Mouse (Mus musculus) cerebellum, adult 18-20 months (tissue): Measurements from ENCODE around the gene Shank2.

ENCODE experiments used
- DNase-seq, 2 experiments: peaks; one replicate each; pipeline ENCODE4 v3.0.0; 2021

The Shank2 gene

DNA sequence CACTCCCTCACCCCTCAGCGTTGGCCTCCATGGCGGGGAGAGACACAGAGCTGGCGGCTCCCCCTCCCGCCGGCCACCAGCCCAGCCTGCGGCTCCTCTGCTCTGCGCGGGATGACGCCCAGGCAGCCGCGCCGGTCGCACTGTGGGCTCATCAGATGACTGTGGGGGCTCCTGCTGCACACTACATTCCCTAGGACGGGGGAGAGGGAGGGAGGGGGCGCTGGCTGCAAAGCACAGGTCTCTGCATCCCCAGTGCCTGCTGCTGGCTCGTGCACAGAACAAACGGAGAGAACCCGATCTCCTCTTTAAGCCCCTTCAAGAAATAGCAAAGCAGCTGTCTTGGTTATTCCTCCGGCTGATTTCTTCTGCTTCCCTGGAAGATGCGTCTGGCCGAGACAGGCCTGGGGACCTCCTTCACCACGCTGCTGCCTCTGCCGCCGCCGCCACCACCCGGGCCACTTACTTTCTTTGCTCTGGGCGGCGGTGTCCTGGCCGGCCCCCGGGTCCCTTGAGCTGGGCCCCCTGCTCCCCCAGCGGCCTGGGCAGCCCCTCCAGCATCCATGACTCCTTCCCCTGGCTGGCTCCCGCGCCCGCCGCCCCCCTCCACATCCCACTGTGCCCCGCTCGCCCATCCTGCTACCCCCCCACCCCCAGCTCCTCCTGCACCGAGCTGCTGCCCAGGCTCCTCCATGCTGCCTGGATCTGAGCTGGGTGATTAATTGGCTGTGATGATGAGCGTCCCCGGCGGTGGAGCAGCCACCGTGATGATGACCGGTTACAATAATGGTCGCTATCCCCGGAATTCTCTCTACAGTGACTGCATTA is 282.7 kb downstream of the Shank2 start:
- peak in 1 of 2 experiments; percentile 23 for DNase-seq

- no peak for DNase-seq
Observed at GRCm38 (mm10) chr7:144285066-144285633, 283.4 kb downstream of the Shank2 start.

DNA sequence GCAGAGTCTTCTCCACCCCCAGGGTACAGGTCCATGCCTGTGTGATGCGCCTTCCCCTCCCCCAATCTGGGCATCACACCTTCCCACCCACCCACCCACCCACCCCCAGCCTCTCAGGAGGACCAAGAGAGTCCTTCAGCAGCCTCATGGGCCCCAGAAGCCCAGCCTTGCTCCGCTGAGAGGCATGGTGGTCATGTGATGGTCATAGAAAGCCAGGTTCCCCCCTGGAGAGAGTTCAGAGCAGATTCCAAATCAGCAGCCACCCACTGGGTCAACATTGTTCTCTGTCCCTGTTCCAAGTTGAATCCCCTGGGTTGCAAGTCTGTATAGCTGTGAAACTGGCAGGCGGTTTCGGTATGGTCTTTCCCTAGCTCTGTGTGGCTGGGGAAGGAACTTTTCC is 284.2 kb downstream of the Shank2 start:
- DNase-seq, result no peak

GRCm38 (mm10) chr7:144287991-144288390 is 286.3 kb downstream of the Shank2 start:
- DNase-seq, result no peak

GRCm38 (mm10) chr7:144291478-144291877 is 289.8 kb downstream of the Shank2 start:
- DNase-seq, result no peak

DNA sequence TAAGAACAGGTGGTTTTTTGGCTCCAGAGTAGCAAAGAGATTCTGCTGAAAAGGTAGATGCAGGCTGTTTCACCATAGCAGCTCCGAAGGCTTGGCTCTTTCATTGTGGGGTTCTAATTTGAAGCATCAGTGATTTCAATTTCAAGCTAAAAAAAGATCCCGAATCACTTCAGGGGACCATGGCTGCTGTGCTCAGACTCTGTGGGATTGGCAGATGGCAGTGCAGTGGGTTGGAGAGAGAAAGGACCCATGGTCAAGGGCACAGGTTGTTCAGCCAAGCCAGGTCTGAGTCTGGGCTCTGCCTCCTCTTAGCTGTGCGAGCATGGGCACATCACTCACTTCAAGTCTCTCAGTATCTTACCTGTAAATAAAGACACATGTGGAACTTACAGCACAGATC is 291.9 kb downstream of the Shank2 start:
- no peak for DNase-seq

DNA sequence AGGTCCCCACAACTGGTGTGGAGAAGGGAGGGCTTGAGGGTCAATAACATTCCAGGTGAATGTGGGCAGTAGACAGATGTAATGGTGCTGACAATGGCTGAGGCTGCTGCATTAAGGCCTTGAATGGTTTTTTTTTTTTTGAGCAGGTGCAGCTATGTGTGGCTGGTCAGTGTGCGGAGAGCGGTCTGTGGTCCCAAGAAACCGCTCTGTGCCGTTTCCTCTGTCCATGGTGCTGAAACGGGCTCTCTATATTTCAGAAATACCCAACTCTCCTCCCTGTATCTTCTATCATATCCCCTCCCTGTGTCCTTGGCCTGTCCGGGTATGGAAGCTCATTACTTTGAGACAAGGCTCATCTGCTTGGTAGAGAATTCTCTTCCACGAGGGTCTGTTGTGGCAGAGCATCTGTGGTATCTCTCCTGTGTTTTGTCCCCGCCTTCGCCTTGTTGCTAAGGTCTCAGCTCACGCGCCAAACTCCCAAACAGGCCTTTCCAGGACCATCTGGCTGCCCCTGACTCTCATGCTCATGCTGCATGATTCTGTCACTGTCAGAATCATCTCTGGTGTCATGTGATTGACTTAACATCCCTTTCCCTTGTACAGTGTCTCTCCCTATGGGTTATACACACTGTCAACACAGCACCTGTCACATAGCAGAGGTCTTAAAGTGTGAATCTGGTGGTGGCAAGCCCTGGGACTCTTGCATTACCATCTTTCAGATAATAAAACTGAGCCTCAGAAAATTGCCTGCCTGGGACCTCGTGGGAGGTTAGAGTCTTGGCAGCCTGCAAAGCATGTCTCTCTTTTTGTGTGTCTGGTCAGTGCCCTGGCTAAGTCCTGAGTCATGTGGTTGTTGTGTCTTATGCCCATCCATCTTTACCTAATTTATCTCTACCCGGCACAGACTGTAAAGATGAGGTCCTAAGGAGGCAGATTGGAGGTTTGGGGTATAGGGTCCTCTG is 292.8 kb downstream of the Shank2 start:
- DNase-seq, result no peak

GRCm38 (mm10) chr7:144299351-144299750 is 297.6 kb downstream of the Shank2 start:
- no peak for DNase-seq

DNA sequence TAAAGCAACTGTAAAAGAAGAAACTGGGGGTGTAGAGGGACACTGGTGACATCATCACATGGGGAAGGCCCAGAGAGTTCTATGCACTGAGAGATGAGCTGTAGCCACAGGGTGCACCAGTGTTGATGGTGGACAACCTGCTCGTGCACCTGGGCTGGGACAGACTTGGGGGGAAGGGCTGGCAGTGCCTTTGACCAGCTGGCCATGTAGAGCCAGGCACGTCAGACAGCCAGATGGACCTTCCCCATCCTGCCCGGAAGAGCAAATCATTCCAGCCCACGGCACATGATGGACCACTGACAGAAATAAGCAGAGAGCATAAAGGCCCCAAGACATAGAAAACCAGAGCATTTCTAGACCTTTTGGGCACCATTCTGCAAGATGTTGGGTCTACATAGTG is 299.9 kb downstream of the Shank2 start:
- peak; percentile 54 to 55 for DNase-seq

DNA sequence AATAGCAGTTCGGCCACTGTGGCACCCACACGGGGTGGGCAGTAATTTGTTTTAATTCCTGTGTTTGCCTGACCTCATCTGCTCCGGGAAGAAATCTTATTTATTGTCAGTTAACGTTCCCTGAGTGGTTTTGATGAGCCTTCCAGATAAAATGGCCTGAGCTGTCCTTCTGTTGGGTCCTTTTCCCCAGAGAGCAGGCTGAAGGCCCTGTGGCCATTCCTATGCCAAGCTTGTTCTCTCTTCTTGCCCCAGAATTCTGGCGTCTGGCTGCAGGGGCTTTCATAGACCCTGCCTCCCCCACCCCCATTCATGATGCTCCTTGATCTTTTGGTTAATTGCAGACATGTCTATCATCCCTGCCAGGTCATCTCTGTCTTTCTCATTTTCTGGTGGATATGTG is 300.8 kb downstream of the Shank2 start:
- DNase-seq, result no peak

DNA sequence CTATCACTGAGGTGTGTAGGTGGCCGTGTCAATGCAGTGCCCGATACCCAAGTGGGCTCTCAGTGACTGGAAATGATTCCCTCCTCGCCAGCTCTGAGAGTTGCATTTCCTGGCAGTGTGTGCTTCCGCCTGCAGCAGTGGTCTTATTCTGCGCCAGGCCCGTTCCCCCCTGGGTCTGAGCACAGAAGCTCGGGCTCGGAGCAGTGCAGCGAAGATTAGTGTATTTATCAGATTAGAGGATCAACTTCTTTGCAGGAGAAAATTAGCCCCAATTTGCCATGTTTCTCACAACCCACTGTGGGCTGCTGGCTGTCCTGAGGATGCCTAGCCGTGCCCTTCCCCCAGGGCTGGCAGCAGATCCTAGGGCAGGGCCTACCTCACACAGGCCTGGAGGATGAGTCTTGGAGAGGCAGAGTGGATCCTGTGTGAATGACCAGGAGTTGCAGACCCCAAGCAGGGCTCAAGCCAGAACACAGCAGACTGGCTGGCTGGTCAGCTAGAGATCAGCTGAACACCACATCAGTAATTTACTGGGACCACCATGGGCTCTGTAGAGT is 306.2 kb downstream of the Shank2 start:
- no peak for DNase-seq

GRCm38 (mm10) chr7:144314438-144315105 is 312.8 kb downstream of the Shank2 start:
- no peak for DNase-seq

GRCm38 (mm10) chr7:144316224-144316623 is 314.5 kb downstream of the Shank2 start:
- DNase-seq, result no peak

DNA sequence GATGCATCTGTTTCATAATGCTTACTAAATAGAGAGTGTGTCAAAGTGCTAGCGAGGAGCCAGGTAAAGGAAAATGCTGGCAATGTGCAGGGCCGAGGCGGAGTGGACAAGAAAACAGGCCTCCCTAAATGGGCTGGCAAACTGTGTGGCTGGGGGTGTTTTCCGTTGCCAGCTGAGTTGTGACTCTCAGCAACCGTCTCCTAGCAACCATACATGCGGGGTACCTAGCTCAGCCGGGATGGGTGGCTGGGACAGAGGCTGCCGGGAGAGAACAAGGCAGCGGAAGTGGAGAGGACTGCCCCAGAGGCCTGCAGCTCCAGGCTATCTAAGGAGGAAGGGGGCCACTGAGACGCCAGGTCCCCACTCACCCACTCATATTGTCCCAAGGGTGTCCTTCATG is 315.1 kb downstream of the Shank2 start:
- no peak for DNase-seq

DNA sequence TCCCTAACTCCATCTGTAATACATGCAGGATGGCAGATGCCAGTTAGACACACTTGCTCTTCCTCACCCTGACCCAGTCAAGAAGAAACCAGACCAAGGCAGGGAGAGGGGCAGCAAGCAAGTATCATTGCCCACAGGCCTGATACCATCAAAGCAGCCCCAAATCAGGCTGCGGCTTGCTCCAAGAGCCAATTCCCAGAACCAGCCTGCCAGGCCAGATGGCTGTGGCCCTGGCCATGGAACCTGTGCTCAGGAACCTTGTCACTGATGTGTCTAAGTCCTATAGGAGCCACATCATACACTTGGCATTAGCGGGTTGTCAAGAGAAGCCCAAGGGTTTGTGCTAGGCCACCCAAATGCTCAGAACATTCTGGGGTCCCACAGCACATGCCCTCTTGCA is 322.3 kb downstream of the Shank2 start:
- no peak for DNase-seq

GRCm38 (mm10) chr7:144324861-144325260 is 323.1 kb downstream of the Shank2 start:
- DNase-seq, result no peak

DNA sequence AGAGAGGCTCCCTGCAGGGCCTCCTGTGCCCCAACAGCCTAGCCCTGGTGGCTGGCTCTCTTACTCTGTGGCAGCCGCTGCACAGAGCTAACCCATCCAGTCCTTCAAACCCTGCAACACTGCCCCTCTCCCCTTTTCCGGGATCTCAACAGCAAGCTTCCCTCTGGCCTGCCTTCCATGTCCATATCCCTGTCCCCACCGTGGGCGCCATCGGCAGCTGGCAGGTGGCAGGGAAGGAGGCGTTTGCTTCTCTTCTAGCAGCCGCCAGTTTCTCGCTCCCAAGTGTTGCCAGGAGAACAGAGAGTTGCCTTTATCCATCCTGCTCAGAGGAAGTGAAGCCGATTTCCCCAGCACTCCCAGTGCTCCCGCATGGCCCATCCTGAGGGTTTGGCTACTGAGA is 323.9 kb downstream of the Shank2 start:
- no peak for DNase-seq

DNA sequence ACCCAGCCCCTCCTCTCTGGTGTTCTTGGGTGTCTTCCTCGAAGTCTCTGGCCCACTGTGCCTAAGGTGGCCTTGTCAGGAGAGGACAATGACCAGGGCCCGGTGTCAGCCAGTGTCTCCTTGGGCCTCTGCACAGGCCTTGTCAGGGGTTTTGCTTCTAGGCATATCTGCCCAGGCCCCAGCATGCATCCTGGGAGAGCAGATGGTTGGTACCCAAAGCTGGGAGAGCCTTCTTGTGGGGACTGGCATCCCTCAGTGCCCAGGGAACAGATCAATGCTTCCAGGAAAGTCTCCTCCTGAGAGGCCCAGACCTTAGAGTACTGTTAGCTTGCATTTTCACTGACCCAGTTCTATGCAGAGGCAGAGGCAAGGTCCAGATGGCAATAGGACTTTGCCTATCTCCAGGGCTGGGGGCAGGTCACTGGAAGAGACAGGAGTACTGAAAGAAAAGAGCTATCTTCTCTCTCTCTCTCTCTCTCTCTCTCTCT is 327.7 kb downstream of the Shank2 start:
- DNase-seq, result peak; percentile 14 to 21

- DNase-seq, result no peak
Observed at GRCm38 (mm10) chr7:144336626-144337025, 334.9 kb downstream of the Shank2 start.

DNA sequence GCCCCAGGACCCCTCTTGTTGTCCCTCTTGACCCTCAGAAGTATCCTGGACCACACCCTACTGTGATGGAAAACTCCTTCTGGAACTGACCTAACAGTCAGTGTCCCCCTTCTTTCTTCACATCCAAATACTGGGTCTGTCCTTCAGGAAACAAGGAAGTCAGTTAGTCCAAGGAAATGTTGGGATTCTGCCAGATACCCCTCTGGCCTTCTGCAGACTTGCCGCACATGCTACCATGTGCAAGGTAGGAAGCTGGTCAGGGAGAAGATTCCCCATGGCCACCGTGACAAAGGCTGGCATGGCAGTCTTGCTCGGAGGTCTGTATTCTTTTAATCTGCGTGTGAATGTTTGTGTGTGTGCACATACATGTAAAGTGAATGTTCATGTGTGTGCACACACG is 337.0 kb downstream of the Shank2 start:
- DNase-seq, result no peak

DNA sequence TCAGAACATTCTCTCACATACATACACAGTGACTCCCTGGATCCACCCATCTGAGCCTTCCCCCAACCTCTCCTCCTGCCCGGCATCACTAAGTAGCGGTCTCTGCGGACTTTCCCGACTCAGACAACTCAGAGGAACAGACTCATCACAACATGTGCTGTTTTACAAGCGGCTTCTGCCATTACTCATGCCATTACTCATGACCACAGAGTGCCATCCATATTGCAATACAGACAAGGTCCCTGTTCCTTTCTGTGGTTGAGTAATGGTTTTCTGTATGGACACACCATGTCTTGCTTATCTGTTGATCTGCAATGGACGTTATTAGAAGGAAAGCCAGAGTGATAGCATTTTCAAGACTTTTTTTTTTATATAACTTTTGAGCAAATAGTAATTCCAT is 338.6 kb downstream of the Shank2 start:
- DNase-seq, result no peak

DNA sequence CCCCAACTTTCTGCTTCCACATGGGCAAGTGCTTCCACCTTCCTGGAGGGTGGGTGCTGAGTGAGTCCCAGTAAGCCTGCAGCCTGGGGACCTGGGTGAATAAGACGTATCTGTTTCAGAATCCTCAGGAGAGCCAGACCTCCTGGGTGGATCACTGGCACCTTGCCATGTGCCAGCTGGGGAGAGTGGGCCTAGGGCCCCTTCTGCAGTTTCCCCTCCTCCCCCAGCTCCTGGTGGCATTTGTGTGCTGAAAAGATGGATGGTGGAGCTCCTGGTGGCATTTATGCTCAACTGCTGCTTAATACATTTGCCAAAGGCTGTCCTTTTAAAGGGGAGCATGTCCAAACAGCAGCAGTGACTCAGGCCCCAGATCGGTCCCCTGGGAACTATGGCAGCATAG is 364.4 kb downstream of the Shank2 start:
- DNase-seq, result no peak
